Mouse (Mus musculus) myocyte (in vitro differentiated cells): ENCODE measurements around the gene Tgfbrap1.

Experiments used
- E2F4 ChIP-seq: IDR thresholded peaks from one replicate; pipeline ENCODE4 v1.6.1; 2011; ENCODE audit warnings: mild to moderate bottlenecking, control low read depth, moderate library complexity; ENCODE audit not compliant: insufficient read depth
- MYOD1 ChIP-seq, 3 experiments: IDR thresholded peaks; one replicate each; pipeline ENCODE4 v1.6.1; 2011; ENCODE audit warnings: control low read depth in 2 of 3, low read depth in 2 of 3, mild to moderate bottlenecking in 2 of 3, moderate library complexity in 1 of 3; ENCODE audit not compliant: insufficient read length in 2 of 3, control insufficient read depth in 1 of 3
- POLR2A ChIP-seq: IDR thresholded peaks from one replicate; pipeline ENCODE4 v1.6.1; 2011; ENCODE audit warnings: low read depth, mild to moderate bottlenecking, control low read depth, moderate library complexity; ENCODE audit not compliant: insufficient read length
- USF1 ChIP-seq: IDR thresholded peaks from one replicate; pipeline ENCODE4 v1.6.1; 2011; ENCODE audit warnings: low read depth, mild to moderate bottlenecking, control low read depth, moderate library complexity

DNA sequence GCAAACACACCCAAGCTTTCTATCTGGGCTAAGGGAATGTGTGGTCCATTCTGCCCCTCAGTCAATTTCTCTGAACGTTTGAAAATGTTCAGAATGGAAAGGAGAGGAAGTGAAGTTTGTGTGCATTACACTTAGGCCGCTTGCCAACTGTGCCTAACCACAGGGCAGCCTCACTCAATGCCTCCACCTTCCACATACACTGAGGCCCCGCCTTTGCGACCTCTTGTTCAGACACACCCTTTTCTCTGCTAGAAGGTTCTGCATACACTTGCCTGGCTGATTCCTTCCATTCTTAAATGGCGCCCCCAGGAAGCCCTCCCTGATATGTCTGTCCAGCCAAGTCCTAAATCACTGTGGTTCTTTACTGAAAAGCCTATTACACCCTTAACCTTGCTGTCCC, 27.7 kb downstream of the Tgfbrap1 start:
- TF ChIP-seq POLR2A (no peak), USF1 (no peak), MYOD1 (IDR thresholded peaks at IDR 0.05; ENCODE audit: control insufficient read depth in 1 of 3, insufficient read length in 2 of 3, low read depth in 2 of 3) (no peak), E2F4 (no peak)
